8 mouse cellular contexts compared by ENCODE assay signal in genomic region chr7:4547221-4547641, GRCm38 (mm10). TPM values are rescaled to one million over a fixed set of nuclear protein-coding genes. Genes with fewer than 3 reads are reported as not detected.
DNase-seq lines count a peak whose midpoint lies in the region; ATAC-seq and TF ChIP-seq lines count a peak whose summit lies in the region.

Syt5 (minus strand) TSS chr7:4547541.

- no peaks in the 10 kb centered on the region; the same call in 1 of the 2 replicates for H3K4me1 ChIP-seq in embryonic facial prominence, embryonic 11.5 days (ENCODE audit: control insufficient read depth, insufficient read depth, low read length)
- peaks cover 5% of the 10 kb centered on the region; the same call in 1 of the 2 replicates for H3K4me1 ChIP-seq in hindbrain, postnatal 0 days (ENCODE audit: insufficient read depth, low read length)

- no peak for DNase-seq in adrenal gland, postnatal 4 days (ENCODE audit: low spot score in 2 of 2)
- DNase-seq in adrenal gland, adult 18-20 months (ENCODE audit: low spot score in 2 of 2) = no peak
- DNase-seq in CD4-positive helper T cell, adult 2 months (ENCODE audit: low read depth, low spot score) = peak; percentile 38
- peak; percentile 40 for DNase-seq in embryonic facial prominence, embryonic 11.5 days (ENCODE audit: low spot score)
- peak; percentile 93 for DNase-seq in hindbrain, postnatal 0 days (ENCODE audit: low spot score)
- DNase-seq in liver = peak; percentile 14
- DNase-seq in right cerebral cortex, postnatal 10 days (ENCODE audit: low spot score in 2 of 2) = peak; percentile 88 to 92
- DNase-seq in spleen, adult 12 weeks (ENCODE audit: low spot score) = no peak

- H3K27ac ChIP-seq in embryonic facial prominence, embryonic 11.5 days (replicated peaks; ENCODE audit: low read depth, low read length) = no peak within 1 kb of the TSS
- peak within 1 kb of the TSS; percentile 86 for H3K27ac ChIP-seq in hindbrain, postnatal 0 days

- H3K9me3 ChIP-seq in embryonic facial prominence, embryonic 11.5 days (replicated peaks; ENCODE audit: control insufficient read depth, low read length) = no peaks in the 10 kb centered on the region
- H3K9me3 ChIP-seq in hindbrain, postnatal 0 days (ENCODE audit: low read length) = no peaks in the 10 kb centered on the region

- peaks cover 2% of the 10 kb centered on the region; the same call in 1 of the 2 replicates for H3K27me3 ChIP-seq in embryonic facial prominence, embryonic 11.5 days (ENCODE audit: control insufficient read depth, insufficient read depth, low read length)
- H3K27me3 ChIP-seq in hindbrain, postnatal 0 days (ENCODE audit: insufficient read depth, low read length) = no peaks in the 10 kb centered on the region

- WGBS in embryonic facial prominence, embryonic 11.5 days = 8% methylated on average over 33 of the region's 33 CpGs
- WGBS in hindbrain, postnatal 0 days = 5% methylated on average over 33 of the region's 33 CpGs

- no peak for TF ChIP-seq CTCF in hindbrain, postnatal 0 days (IDR thresholded peaks at IDR 0.05; ENCODE audit: low read depth)

- H3K4me2 ChIP-seq in embryonic facial prominence, embryonic 11.5 days (ENCODE audit: low read depth, low read length) = peak within 1 kb of the TSS; percentile 65
- peak within 1 kb of the TSS; percentile 74 for H3K4me2 ChIP-seq in hindbrain, postnatal 0 days (ENCODE audit: low read depth, low read length)

- H3K9ac ChIP-seq in embryonic facial prominence, embryonic 11.5 days (replicated peaks; ENCODE audit: low read length) = peak within 1 kb of the TSS; percentile 43
- peak within 1 kb of the TSS; percentile 53 for H3K9ac ChIP-seq in hindbrain, postnatal 0 days (replicated peaks; ENCODE audit: low read length)

- H3K4me3 ChIP-seq in embryonic facial prominence, embryonic 11.5 days (ENCODE audit: low read depth, low read length) = peak within 1 kb of the TSS; percentile 31
- peak within 1 kb of the TSS; percentile 41 for H3K4me3 ChIP-seq in hindbrain, postnatal 0 days (ENCODE audit: low read length)

- H3K36me3 ChIP-seq in embryonic facial prominence, embryonic 11.5 days (replicated peaks; ENCODE audit: control insufficient read depth, insufficient read depth, low read depth, low read length) = no peaks in the 10 kb centered on the region
- 0 out of 2 replicates have a peak, but pooled peaks cover 3% of the 10 kb centered on the region for H3K36me3 ChIP-seq in hindbrain, postnatal 0 days (ENCODE audit: insufficient read depth, low read length)

- peak; percentile 47 for ATAC-seq in embryonic facial prominence, embryonic 11.5 days (replicated peaks; ENCODE audit: insufficient number of reproducible peaks, low FRiP score, low TSS enrichment, low read depth)
- peak; percentile 89 for ATAC-seq in hindbrain, postnatal 0 days

RNA-seq across cellular contexts. Expression of gene Syt5, which starts in this region (rescaled TPM):
- total RNA-seq in adrenal gland, postnatal 4 days (2021) = 10 to 100 TPM; 16.8 to 18.2 TPM
- total RNA-seq in adrenal gland, adult 18-20 months (2021) = 1 to 10 TPM; 7.0 to 7.5 TPM
- 4.8 and 6.6 TPM in 2 replicates for polyA plus RNA-seq in embryonic facial prominence, embryonic 11.5 days (2014; fragmentation: Nextera tagmentation; extraction: Ambion mirVana)
- 81.1 and 83.7 TPM in 2 replicates for total RNA-seq in hindbrain, postnatal 0 days (2014; rRNA removed)
- 103 and 106 TPM in 2 replicates for polyA plus RNA-seq in hindbrain, postnatal 0 days (2015; fragmentation: Nextera tagmentation; extraction: Ambion mirVana)

Comparison
In these comparisons a context has a peak if more than half of its experiments do, and no peak if none do; other contexts are left out.
1. RNA of gene Syt5 (polyA plus RNA-seq): 103 to 106 TPM in hindbrain, postnatal 0 days; 4.8 to 6.6 TPM in embryonic facial prominence, embryonic 11.5 days; every median in the first group is over 10 times any median in the second.
2. DNase-seq: peak in CD4-positive helper T cell, adult 2 months (single experiment), embryonic facial prominence, embryonic 11.5 days (single experiment), hindbrain, postnatal 0 days (single experiment), liver (single experiment) and right cerebral cortex, postnatal 10 days (2 of 2); none in adrenal gland, postnatal 4 days (0 of 2), adrenal gland, adult 18-20 months (0 of 2) and spleen, adult 12 weeks (single experiment).